Mouse (Mus musculus): ENCODE measurements around the gene Snhg11. TPM values are rescaled to one million over a fixed set of nuclear protein-coding genes. Genes with fewer than 3 reads are reported as not detected.

The Snhg11 gene
- total RNA-seq, 1 experiment from 2014 or later = not detected

DNA sequence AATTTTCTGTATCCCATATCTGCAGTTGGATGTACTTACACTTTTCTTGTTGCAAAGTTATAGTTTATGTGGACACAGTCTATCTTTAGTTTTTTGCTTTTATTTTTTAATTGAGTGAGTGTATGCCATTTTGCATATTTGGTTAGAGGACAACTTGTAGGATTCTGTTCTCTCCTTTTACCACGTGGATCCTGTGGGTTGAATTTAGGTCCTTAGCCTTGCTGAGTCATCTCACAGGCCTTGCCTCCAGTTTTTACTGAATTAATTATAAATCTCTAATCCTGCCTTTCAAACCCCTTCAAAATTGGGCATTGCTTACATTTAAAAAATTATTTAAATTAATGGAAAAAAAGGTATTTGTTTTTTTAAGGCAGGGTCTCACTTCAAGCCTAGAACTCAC is 40.4 kb downstream of the Snhg11 start:
- no peak for ATAC-seq (ENCODE audit: extremely low read depth, insufficient number of reproducible peaks, low FRiP score, poor library complexity, severe bottlenecking)

DNA sequence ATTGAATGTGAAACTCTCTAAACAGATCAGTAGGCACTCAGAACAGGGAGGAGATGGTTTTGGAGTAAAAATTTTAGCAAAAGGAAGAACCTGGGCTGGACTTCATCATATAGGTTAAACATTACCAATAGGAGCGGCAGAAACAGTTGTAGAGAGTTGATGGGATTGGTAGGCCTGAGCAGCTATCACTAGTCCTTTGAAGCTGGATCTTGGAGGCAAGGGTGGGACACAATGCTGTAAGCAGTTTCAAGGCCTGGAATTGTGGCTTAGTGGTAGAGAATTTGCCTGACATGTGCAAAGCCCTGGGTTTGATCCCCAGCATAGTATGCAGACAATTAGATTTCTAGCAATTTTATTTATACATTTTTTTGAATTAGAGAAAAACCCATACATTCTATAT is 43.2 kb downstream of the Snhg11 start:
- ATAC-seq (ENCODE audit: extremely low read depth, insufficient number of reproducible peaks, low FRiP score, poor library complexity, severe bottlenecking) = no peak

Other genes with a start within 250 kb of the Snhg11 start
- gene Tgm2, start 229.2 kb upstream of the Snhg11 start, total RNA-seq (2017) = 16.6 and 20.3 TPM in 2 replicates
- not detected in 2 replicates for gene D630003M21Rik, start 146.4 kb upstream of the Snhg11 start, total RNA-seq (2017)
- gene Bpi, start 117.5 kb upstream of the Snhg11 start, total RNA-seq (2017) = not detected in 2 replicates
- gene Lbp, start 69.1 kb upstream of the Snhg11 start, total RNA-seq (2017) = 1.2 and 2.6 TPM in 2 replicates
- gene Ralgapb, start 34.2 kb downstream of the Snhg11 start, total RNA-seq (2017) = 71.7 and 86.1 TPM in 2 replicates
- not detected in 2 replicates for gene Adig, start 127.0 kb downstream of the Snhg11 start, total RNA-seq (2017)
- gene Arhgap40, start 137.2 kb downstream of the Snhg11 start, total RNA-seq (2017) = not detected in 2 replicates
- gene Slc32a1, start 235.1 kb downstream of the Snhg11 start, total RNA-seq (2017) = not detected in 2 replicates
- gene Actr5, start 249.2 kb downstream of the Snhg11 start, total RNA-seq (2017) = 29.6 and 32.8 TPM in 2 replicates